Mouse (Mus musculus) heart, embryonic 14.5 days (tissue): ENCODE measurements around the gene Gpr179. TPM values are rescaled to one million over a fixed set of nuclear protein-coding genes. Genes with fewer than 3 reads are reported as not detected.

Experiments used
- ATAC-seq: fragments of 200-750 bp; cut with Nextera tagmentation; 2 replicates; pipeline ENCODE4 v1.8.0; 2017; ENCODE audit warnings: low read depth, moderate TSS enrichment; ENCODE audit not compliant: insufficient number of reproducible peaks, insufficient read depth, low FRiP score
- H3K27ac ChIP-seq, 2 experiments: fragments of 200-500 bp in 1 of 2; fragments of 300-500 bp in 1 of 2; sonication (generic) in 1 of 2; replicated peaks in 1 of 2; 2 replicates each; pipeline ENCODE4 v1.5.1; 2012 to 2014; ENCODE audit warnings: low read depth in 2 of 2, low read length in 2 of 2, control low read depth in 1 of 2, mild to moderate bottlenecking in 1 of 2, mixed read lengths in 1 of 2; ENCODE audit not compliant: control insufficient read depth in 1 of 2, insufficient read depth in 1 of 2
- H3K27me3 ChIP-seq: fragments of 300-500 bp; sonication (generic); 2 replicates; pipeline ENCODE4 v1.6.1; 2014; ENCODE audit warnings: mild to moderate bottlenecking, low read length, control low read depth; ENCODE audit not compliant: control insufficient read depth, insufficient read depth
- H3K36me3 ChIP-seq: fragments of 300-500 bp; sonication (generic); 2 replicates; pipeline ENCODE4 v1.6.1; 2014; ENCODE audit warnings: mild to moderate bottlenecking, control low read depth, low read length, mixed read lengths; ENCODE audit not compliant: control insufficient read depth, insufficient read depth
- H3K4me1 ChIP-seq, 2 experiments: fragments of 200-500 bp in 1 of 2; fragments of 300-500 bp in 1 of 2; sonication (generic) in 1 of 2; 2 replicates each; pipeline ENCODE4 v1.6.1; 2012 to 2014; ENCODE audit warnings: low read length in 2 of 2, control low read depth in 1 of 2, mixed read lengths in 1 of 2; ENCODE audit not compliant: control insufficient read depth in 2 of 2, insufficient read depth in 2 of 2
- H3K4me2 ChIP-seq: fragments of 300-500 bp; sonication (generic); 2 replicates; pipeline ENCODE4 v1.6.1; 2014; ENCODE audit warnings: mild to moderate bottlenecking, low read length
- H3K4me3 ChIP-seq, 2 experiments: fragments of 200-500 bp in 1 of 2; fragments of 300-500 bp in 1 of 2; sonication (generic) in 1 of 2; 2 replicates each; pipeline ENCODE4 v1.5.1; 2012 to 2014; ENCODE audit warnings: low read length in 2 of 2, mild to moderate bottlenecking in 2 of 2, control low read depth in 1 of 2, low read depth in 1 of 2, moderate library complexity in 1 of 2; ENCODE audit not compliant: control insufficient read depth in 1 of 2, insufficient read depth in 1 of 2
- H3K9ac ChIP-seq: fragments of 300-500 bp; sonication (generic); 2 replicates; pipeline ENCODE4 v1.6.1; 2014; ENCODE audit warnings: mild to moderate bottlenecking, low read length
- H3K9me3 ChIP-seq: fragments of 300-500 bp; sonication (generic); 2 replicates; pipeline ENCODE4 v1.6.1; 2016; ENCODE audit warnings: low read length, control low read depth; ENCODE audit not compliant: control insufficient read depth
- WGBS: fragments of 180-500 bp; shearing (Covaris S2); extraction: QIAGEN DNeasy Blood & Tissue Kit; methylation state at CpG from one replicate; pipeline ENCODE4 v1.1.7; 2014; 5-methylcytosine and 5-hydroxymethylcytosine counted together
- polyA plus RNA-seq: library from polyadenylated mRNA; unstranded; fragments of >200 nt; fragmentation: Nextera tagmentation; extraction: Ambion mirVana; gene quantifications from 2 replicates; pipeline ENCODE4 v1.2.1, GENCODE M21; 2014

Gpr179 gene
- 0.05 TPM in 2 replicates for polyA plus RNA-seq

DNA sequence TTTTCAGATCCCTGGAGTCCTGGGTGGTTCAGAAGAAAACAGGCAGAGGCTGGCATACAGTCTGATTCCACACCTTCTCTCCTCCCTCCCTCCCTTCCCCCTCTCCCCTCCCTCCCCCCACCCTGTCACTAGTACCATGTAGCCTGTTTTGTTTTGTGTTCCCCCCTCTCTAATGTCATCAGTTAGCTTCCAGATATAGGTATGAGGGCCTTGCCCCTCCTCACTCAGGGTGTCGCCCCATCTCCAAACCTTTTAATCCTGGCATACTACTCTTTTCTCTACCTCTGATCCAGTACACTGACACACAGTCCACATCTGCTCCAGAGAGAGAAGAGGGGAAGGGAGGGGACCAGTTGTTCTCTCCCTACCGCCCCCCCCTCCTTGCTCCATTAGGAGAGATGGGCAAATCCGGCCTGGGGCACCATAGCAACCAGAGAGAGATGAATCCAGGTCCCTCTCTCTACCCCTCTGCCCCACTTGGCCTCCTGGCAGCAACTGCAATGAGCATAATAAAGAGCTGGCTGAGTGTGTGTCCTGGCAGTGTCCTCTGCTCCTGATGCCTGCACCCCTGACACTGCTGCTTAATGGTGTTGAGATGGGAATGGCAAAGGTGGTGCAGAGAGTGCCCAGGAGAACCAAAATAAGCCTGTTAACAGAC, at the start of gene Gpr179:
Gpr179 (minus strand) TSS at position 51 of the 658 bp plus-strand sequence.
- Histone ChIP-seq H3K9ac (no peak within 1 kb of the TSS), H3K4me1 (peaks cover 11 to 12% of the 10 kb centered on the region in 2 experiments), H3K36me3 (no peaks in the 10 kb centered on the region), H3K27me3 (no peaks in the 10 kb centered on the region), H3K4me2 (no peak within 1 kb of the TSS), H3K4me3 (no peak within 1 kb of the TSS), H3K9me3 (no peaks in the 10 kb centered on the region), H3K27ac (no peak within 1 kb of the TSS)
- 76% methylated on average over 3 of the region's 3 CpGs for WGBS
- ATAC-seq, result no peak

DNA sequence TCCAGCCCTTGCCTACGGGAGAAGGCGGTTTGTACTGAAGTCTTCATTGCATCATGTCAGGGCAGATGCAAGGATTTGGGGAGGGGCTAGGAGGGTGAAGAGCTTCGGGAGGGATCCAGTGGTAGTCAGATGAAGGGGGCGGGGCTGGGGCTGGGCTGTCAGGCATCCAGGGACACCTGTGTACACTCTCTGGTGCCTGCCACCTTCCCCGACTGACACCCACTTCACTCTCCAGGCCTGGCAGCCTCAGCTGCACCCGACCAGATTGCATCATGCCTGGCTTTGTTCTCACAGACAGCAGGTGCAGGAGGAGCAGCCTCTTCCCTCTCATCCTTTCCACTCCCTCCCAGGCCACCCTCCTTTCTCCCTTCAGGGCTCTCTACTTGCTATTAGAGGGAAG, 49.2 kb upstream of the Gpr179 start:
- Histone ChIP-seq H3K9ac (no peak overlapping the region), H3K27me3 (no peaks in the 10 kb centered on the region), H3K4me1 (peaks cover 23 to 30% of the 10 kb centered on the region in 2 experiments), H3K27ac (no peak overlapping the region; a peak in 1 of 4 replicates), H3K4me2 (peak overlapping the region; percentile 74; the same call in 1 of the 2 replicates), H3K36me3 (peaks cover 6% of the 10 kb centered on the region; the same call in 1 of the 2 replicates), H3K9me3 (no peaks in the 10 kb centered on the region), H3K4me3 (no peak overlapping the region)
- WGBS, result 14% methylated on average over 6 of the region's 6 CpGs
- no peak for ATAC-seq

DNA sequence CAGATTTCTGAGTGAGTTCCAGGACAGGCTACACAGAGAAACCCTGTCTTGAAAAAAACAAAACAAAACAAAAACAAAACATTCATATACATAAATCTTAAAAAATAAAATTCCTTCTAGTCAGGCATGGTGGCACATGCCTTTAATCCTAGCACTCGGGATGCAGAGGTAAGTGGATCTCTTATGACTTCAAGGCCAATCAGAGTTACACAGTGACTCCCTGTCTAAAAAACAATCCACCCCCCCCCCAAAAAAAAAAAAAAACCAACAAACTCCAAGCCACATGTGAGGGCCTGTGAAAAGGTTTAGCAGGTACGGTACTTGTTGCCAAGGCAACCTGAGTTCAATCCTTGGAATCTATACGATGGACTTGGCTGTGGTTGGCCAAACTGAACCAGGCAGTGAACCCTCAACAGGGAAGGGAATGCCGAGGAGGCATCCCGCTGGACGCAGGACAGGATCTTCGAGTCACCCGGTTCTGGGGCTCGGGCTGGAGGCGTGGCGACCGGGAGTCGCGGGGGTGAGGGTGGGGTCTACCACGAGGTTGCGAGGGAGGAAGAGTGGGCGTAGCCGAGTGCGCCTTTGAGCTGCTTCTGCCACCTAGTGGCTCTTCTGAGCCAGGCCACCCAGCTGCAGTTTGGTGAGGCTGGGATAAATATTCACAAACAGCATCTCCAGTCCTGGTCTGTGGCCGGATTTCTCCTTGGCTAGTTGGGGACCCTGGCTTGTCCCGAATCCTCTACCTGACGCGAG, 48.3 kb upstream of the Gpr179 start:
- H3K36me3 ChIP-seq, result peaks cover 15% of the 10 kb centered on the region
- peaks cover 13 to 20% of the 10 kb centered on the region in 2 experiments for H3K4me1 ChIP-seq
- ATAC-seq, result peak; percentile 49; the same call in 1 of the 2 replicates
- H3K27me3 ChIP-seq, result no peaks in the 10 kb centered on the region
- peak overlapping the region; percentile 74 for H3K4me2 ChIP-seq
- H3K4me3 ChIP-seq, result peak overlapping the region; percentile 30 to 39
- WGBS, result 3% methylated on average over 22 of the region's 23 CpGs
- no peaks in the 10 kb centered on the region for H3K9me3 ChIP-seq
- H3K27ac ChIP-seq, result no peak overlapping the region; a peak in 1 of 4 replicates
- H3K9ac ChIP-seq, result no peak overlapping the region

- Histone ChIP-seq H3K27ac (no peak overlapping the region), H3K27me3 (no peaks in the 10 kb centered on the region), H3K4me2 (no peak overlapping the region), H3K9me3 (no peaks in the 10 kb centered on the region), H3K4me3 (no peak overlapping the region), H3K36me3 (peaks cover 31% of the 10 kb centered on the region), H3K4me1 (peaks cover 6 to 14% of the 10 kb centered on the region in 2 experiments; a peak in 3 of 4 replicates), H3K9ac (no peak overlapping the region)
- WGBS, result 74% methylated on average over 2 of the region's 2 CpGs
- ATAC-seq, result no peak
Observed at GRCm38 (mm10) chr11:97398506-97398905, 46.6 kb upstream of the Gpr179 start.

DNA sequence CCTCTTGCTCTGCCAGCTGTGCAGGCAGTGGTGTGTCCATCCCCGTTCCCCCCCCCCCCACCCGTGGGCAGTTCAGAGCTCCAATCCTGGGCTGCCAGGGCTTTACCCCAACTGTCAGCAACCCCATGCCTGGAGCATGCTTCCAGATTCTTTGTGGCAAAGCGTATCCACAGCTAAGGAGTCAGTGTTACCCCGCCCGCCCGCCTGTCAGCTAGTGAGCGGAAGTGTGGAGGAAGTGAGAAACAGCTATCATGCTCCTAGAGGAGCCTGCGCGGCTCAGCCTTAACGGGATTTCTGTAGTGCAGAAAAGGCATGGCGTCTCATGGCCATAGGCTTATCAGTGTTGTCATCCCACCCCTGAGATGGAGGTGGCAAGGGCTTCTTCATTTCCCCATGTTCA, 42.3 kb upstream of the Gpr179 start:
- Histone ChIP-seq H3K36me3 (peaks cover 72% of the 10 kb centered on the region), H3K9me3 (no peaks in the 10 kb centered on the region), H3K4me1 (peaks cover 7 to 9% of the 10 kb centered on the region in 2 experiments; a peak in 3 of 4 replicates), H3K4me2 (no peak overlapping the region), H3K27ac (no peak overlapping the region), H3K27me3 (no peaks in the 10 kb centered on the region), H3K9ac (no peak overlapping the region), H3K4me3 (no peak overlapping the region)
- ATAC-seq, result no peak
- WGBS, result 54% methylated on average over 11 of the region's 11 CpGs

- Histone ChIP-seq H3K4me1 (peaks cover 7 to 9% of the 10 kb centered on the region in 2 experiments; a peak in 3 of 4 replicates), H3K9ac (no peak overlapping the region), H3K4me2 (no peak overlapping the region), H3K36me3 (peaks cover 77% of the 10 kb centered on the region), H3K27ac (no peak overlapping the region), H3K4me3 (no peak overlapping the region), H3K27me3 (no peaks in the 10 kb centered on the region), H3K9me3 (no peaks in the 10 kb centered on the region)
- 58% methylated on average over 11 of the region's 11 CpGs for WGBS
- ATAC-seq, result no peak
Observed at GRCm38 (mm10) chr11:97393658-97394057, 41.8 kb upstream of the Gpr179 start.

GRCm38 (mm10) chr11:97389127-97389526, 37.2 kb upstream of the Gpr179 start:
- Histone ChIP-seq H3K36me3 (peaks cover 89% of the 10 kb centered on the region), H3K9ac (no peak overlapping the region), H3K27me3 (no peaks in the 10 kb centered on the region), H3K9me3 (no peaks in the 10 kb centered on the region), H3K27ac (no peak overlapping the region), H3K4me3 (no peak overlapping the region), H3K4me1 (peaks cover 5 to 9% of the 10 kb centered on the region in 2 experiments; a peak in 3 of 4 replicates), H3K4me2 (no peak overlapping the region)
- WGBS, result 81% methylated on average over 8 of the region's 8 CpGs
- ATAC-seq, result no peak
